Mouse (Mus musculus) cortical plate, adult 2 months (tissue): ENCODE data around the gene Smoc1.

Experiments used
- CTCF ChIP-seq: fragments of 200-500 bp; IDR thresholded peaks from 2 replicates; pipeline ENCODE4 v1.5.1; 2011; ENCODE audit warnings: mild to moderate bottlenecking, control low read depth, low read length; ENCODE audit not compliant: insufficient read depth; ENCODE audit errors: extremely low read depth
- POLR2A ChIP-seq: fragments of 200-500 bp; IDR thresholded peaks from 2 replicates; pipeline ENCODE4 v1.6.1; 2011; ENCODE audit warnings: mild to moderate bottlenecking, low read length, control low read depth; ENCODE audit not compliant: insufficient read depth; ENCODE audit errors: extremely low read depth

DNA sequence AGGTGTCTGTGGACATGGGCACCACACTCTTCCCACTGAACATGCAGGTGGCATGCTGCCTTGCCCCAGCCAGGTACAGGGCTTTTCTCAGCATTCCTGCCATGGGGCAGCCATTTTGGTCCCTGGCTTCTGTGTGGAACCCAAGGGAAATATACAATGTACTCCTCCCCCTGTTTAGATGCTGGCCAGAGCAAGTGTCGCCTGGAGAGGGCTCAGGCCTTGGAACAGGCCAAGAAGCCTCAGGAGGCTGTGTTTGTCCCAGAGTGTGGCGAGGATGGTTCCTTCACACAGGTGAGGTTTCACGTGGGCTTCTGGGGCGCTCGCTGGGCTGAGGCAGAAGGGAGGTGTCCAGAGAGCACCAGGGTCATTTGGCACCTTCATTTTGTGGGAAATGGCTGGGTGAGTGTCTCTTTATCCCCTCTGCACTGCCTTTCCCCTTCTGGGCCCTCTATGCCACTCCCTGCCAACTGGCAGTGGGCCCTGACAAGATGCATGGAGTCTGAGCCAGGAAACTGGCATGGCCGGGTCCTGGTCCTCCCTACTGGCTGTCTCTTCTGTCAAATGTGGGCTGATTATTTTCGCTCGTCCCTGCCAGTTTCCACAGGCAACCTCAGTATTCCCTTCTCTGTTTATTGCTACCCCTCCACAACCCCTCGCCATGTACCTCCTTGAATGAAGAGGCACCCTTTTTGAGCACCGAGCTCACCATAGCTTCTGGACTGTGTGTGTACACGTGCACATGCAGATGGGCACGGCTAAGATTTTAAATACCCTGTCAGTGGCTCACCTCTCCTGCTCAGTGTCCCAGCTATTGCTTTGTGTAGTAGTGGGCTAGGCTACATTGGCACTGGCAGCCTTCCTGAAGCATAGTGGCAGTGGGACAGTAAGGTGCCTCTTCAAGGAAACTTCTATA, 79.4 kb downstream of the Smoc1 start:
- TF ChIP-seq CTCF = no peak
- no peak for TF ChIP-seq POLR2A
